Comparison of ENCODE assay signal across 39 mouse cellular contexts in genomic region chr17:23862926-23863325, GRCm38 (mm10). TPM values are rescaled to one million over a fixed set of nuclear protein-coding genes. Genes with fewer than 3 reads are reported as not detected.
"Had no signal": no experiment of that assay in that cellular context is flagged by ENCODE, and none has a peak within 500 bp of the region (broad histone marks: within the 10 kb centered on the region; RNA-seq: fewer than 3 reads in every experiment).

No protein-coding gene starts in this region.

- DNase-seq: gastrocnemius, postnatal 14 days; heart, adult 2 months; heart, postnatal 10 days; heart, postnatal 4 days; kidney, adult 2 months; kidney, adult 9 months; left cerebral cortex, postnatal 4 days; lung, adult 18-20 months had no signal

RNA-seq across cellular contexts. Expression of gene Prss21, which starts 4.9 kb away (rescaled TPM):
- total RNA-seq: gastrocnemius, adult 8-10 months; gastrocnemius, postnatal 14 days; gastrocnemius, postnatal 4 days; granulocyte monocyte progenitor cell, adult 5-6 weeks; heart, adult 2 months; heart, postnatal 10 days; heart, postnatal 25 days; heart, postnatal 4 days; layer of hippocampus, adult 2 months; layer of hippocampus, postnatal 10 days; layer of hippocampus, postnatal 25 days; left cerebral cortex, adult 18-20 months; left cerebral cortex, adult 8-10 months; left cerebral cortex, postnatal 10 days; left cerebral cortex, postnatal 25 days; left cerebral cortex, postnatal 4 days; liver, adult 2 months had no signal
- polyA plus RNA-seq: heart, adult 2 months; heart, embryonic 10.5 days; heart, embryonic 12.5 days; heart, embryonic 14.5 days; heart, embryonic 16.5 days; hindbrain, embryonic 10.5 days; hindbrain, embryonic 12.5 days; hindbrain, embryonic 14.5 days; hindbrain, embryonic 16.5 days; inflammation-experienced regulatory T-cells, adult 6 months; intestine, embryonic 15.5 days; intestine, postnatal 0 days; kidney, embryonic 15.5 days; kidney, postnatal 0 days; limb, embryonic 11.5 days; limb, embryonic 13.5 days; limb, embryonic 15.5 days; liver, adult 2 months; liver, embryonic 12.5 days; liver, embryonic 14.5 days; liver, embryonic 16.5 days had no signal

RNA-seq across cellular contexts. Expression of gene Dcpp1, which starts 17.8 kb away (rescaled TPM):
- total RNA-seq: gastrocnemius, adult 8-10 months; gastrocnemius, postnatal 14 days; gastrocnemius, postnatal 4 days; granulocyte monocyte progenitor cell, adult 5-6 weeks; heart, adult 2 months; heart, postnatal 10 days; heart, postnatal 25 days; heart, postnatal 4 days; layer of hippocampus, adult 2 months; layer of hippocampus, postnatal 10 days; layer of hippocampus, postnatal 25 days; left cerebral cortex, adult 18-20 months; left cerebral cortex, adult 8-10 months; left cerebral cortex, postnatal 10 days; left cerebral cortex, postnatal 25 days; left cerebral cortex, postnatal 4 days; liver, adult 2 months had no signal
- polyA plus RNA-seq: heart, adult 2 months; heart, embryonic 10.5 days; heart, embryonic 12.5 days; heart, embryonic 14.5 days; heart, embryonic 16.5 days; hindbrain, embryonic 10.5 days; hindbrain, embryonic 12.5 days; hindbrain, embryonic 14.5 days; hindbrain, embryonic 16.5 days; inflammation-experienced regulatory T-cells, adult 6 months; intestine, embryonic 15.5 days; kidney, adult 2 months; kidney, embryonic 15.5 days; kidney, postnatal 0 days; limb, embryonic 11.5 days; limb, embryonic 13.5 days; limb, embryonic 15.5 days; liver, adult 2 months; liver, embryonic 12.5 days; liver, embryonic 14.5 days; liver, embryonic 16.5 days had no signal

RNA-seq across cellular contexts. Expression of gene Dcpp2, which starts 17.8 kb away (rescaled TPM):
- total RNA-seq: gastrocnemius, adult 8-10 months; gastrocnemius, postnatal 14 days; gastrocnemius, postnatal 4 days; granulocyte monocyte progenitor cell, adult 5-6 weeks; heart, adult 2 months; heart, postnatal 10 days; heart, postnatal 25 days; heart, postnatal 4 days; layer of hippocampus, adult 2 months; layer of hippocampus, postnatal 10 days; layer of hippocampus, postnatal 25 days; left cerebral cortex, adult 18-20 months; left cerebral cortex, adult 8-10 months; left cerebral cortex, postnatal 10 days; left cerebral cortex, postnatal 25 days; left cerebral cortex, postnatal 4 days; liver, adult 2 months had no signal
- polyA plus RNA-seq: heart, adult 2 months; heart, embryonic 10.5 days; heart, embryonic 12.5 days; heart, embryonic 14.5 days; hindbrain, embryonic 10.5 days; hindbrain, embryonic 12.5 days; hindbrain, embryonic 14.5 days; hindbrain, embryonic 16.5 days; inflammation-experienced regulatory T-cells, adult 6 months; intestine, embryonic 15.5 days; intestine, postnatal 0 days; kidney, adult 2 months; kidney, embryonic 15.5 days; kidney, postnatal 0 days; limb, embryonic 11.5 days; limb, embryonic 13.5 days; limb, embryonic 15.5 days; liver, adult 2 months; liver, embryonic 12.5 days; liver, embryonic 14.5 days; liver, embryonic 16.5 days had no signal

RNA-seq across cellular contexts. Expression of gene Prss41, which starts 19.0 kb away (rescaled TPM):
- total RNA-seq: granulocyte monocyte progenitor cell, adult 5-6 weeks; heart, postnatal 10 days; heart, postnatal 25 days; heart, postnatal 4 days; liver, adult 2 months had no signal
- polyA plus RNA-seq: heart, adult 2 months; heart, embryonic 12.5 days; heart, embryonic 14.5 days; liver, embryonic 16.5 days had no signal

RNA-seq across cellular contexts. Expression of gene Prss32, which starts 19.3 kb away (rescaled TPM):
- total RNA-seq: gastrocnemius, adult 8-10 months; gastrocnemius, postnatal 14 days; gastrocnemius, postnatal 4 days; granulocyte monocyte progenitor cell, adult 5-6 weeks; heart, adult 2 months; heart, postnatal 10 days; heart, postnatal 25 days; heart, postnatal 4 days; layer of hippocampus, adult 2 months; layer of hippocampus, postnatal 25 days; left cerebral cortex, adult 18-20 months; left cerebral cortex, postnatal 10 days; left cerebral cortex, postnatal 25 days; liver, adult 2 months had no signal
- polyA plus RNA-seq: heart, embryonic 10.5 days; heart, embryonic 12.5 days; heart, embryonic 14.5 days; hindbrain, embryonic 10.5 days; hindbrain, embryonic 12.5 days; hindbrain, embryonic 14.5 days; hindbrain, embryonic 16.5 days; kidney, adult 2 months; kidney, embryonic 15.5 days; kidney, postnatal 0 days; limb, embryonic 11.5 days; limb, embryonic 13.5 days; limb, embryonic 15.5 days; liver, embryonic 12.5 days; liver, embryonic 14.5 days; liver, embryonic 16.5 days had no signal
